In the genomic region with DNA sequence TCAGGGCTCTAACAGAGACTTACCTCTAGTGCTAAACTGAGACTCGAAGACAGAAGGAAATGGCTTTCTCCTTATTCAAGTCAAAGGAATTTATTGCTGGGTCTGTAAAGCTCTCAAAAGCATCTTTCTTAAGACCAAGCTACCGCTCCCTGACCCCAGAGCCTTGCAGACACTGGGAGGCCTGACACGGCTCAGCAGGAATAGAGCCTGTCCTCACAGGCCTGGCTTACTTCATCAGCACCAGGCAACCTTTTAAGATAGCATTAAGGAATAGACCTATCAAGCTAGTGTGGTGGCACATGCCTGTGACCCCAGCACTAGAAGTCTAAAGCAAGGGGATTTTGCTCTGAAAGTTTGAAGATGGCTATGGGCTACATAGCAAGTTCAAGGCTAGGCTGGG, we compare ENCODE assay signal across 25 mouse cellular contexts. TPM values are rescaled to one million over a fixed set of nuclear protein-coding genes. Genes with fewer than 3 reads are reported as not detected.
DNase-seq lines count a peak whose midpoint lies in the region; ATAC-seq lines count a peak whose summit lies in the region.
"Had no signal": no experiment of that assay in that cellular context is flagged by ENCODE, and none has a peak within 500 bp of the region (broad histone marks: within the 10 kb centered on the region; RNA-seq: fewer than 3 reads in every experiment).

No protein-coding gene starts in this region.

- H3K4me3 ChIP-seq in midbrain, embryonic 10.5 days, result no peak overlapping the region
- no peak overlapping the region for H3K4me3 ChIP-seq in midbrain, embryonic 16.5 days (ENCODE audit: low read depth, low read length)
- H3K4me3 ChIP-seq: embryonic facial prominence, embryonic 10.5 days; embryonic facial prominence, embryonic 12.5 days; forebrain, embryonic 13.5 days; forebrain, embryonic 15.5 days had no signal

- ATAC-seq in midbrain, embryonic 16.5 days, result no peak
- ATAC-seq: activated CD4-positive, CD25-positive, alpha-beta regulatory T cell, adult 4 months; CD4-positive, CD25-positive, alpha-beta regulatory T cell, adult 4 months; forebrain, embryonic 13.5 days; forebrain, embryonic 15.5 days; forebrain, postnatal 0 days; Patski had no signal

- H3K9me3 ChIP-seq in midbrain, embryonic 10.5 days (replicated peaks), result no peaks in the 10 kb centered on the region
- no peaks in the 10 kb centered on the region for H3K9me3 ChIP-seq in midbrain, embryonic 16.5 days (replicated peaks; ENCODE audit: control insufficient read depth, low read length, poor library complexity, severe bottlenecking)
- H3K9me3 ChIP-seq: embryonic facial prominence, embryonic 10.5 days; embryonic facial prominence, embryonic 12.5 days; forebrain, embryonic 13.5 days; forebrain, embryonic 15.5 days had no signal

- 32% methylated on average over 3 of the region's 3 CpGs for WGBS in midbrain, embryonic 10.5 days
- 37% methylated on average over 3 of the region's 3 CpGs for WGBS in midbrain, embryonic 16.5 days

- DNase-seq in embryo, embryonic 10 days (ENCODE audit: low spot score), result peak; percentile 51
- DNase-seq in embryo, embryonic 9.5 days (ENCODE audit: extremely low spot score), result no peak
- peak; percentile 58 for DNase-seq in heart, adult 11 months
- DNase-seq in heart, postnatal 4 days, result no peak
- no peak for DNase-seq in midbrain, embryonic 10.5 days (ENCODE audit: low spot score)
- DNase-seq: adrenal gland, adult 8-10 months; adrenal gland, postnatal 14 days; adrenal gland, postnatal 36 days; B cell, adult 2 months; cerebellum, adult 11-12 months; cerebellum, adult 2 months; cerebellum, adult 9-10 months; cerebellum, postnatal 10 days; cerebellum, postnatal 25 days; forebrain, postnatal 0 days had no signal

- H3K27me3 ChIP-seq in midbrain, embryonic 10.5 days (ENCODE audit: low read depth, poor library complexity, severe bottlenecking), result peaks cover 23% of the 10 kb centered on the region
- H3K27me3 ChIP-seq in midbrain, embryonic 16.5 days (ENCODE audit: control insufficient read depth, insufficient read depth, low read depth, low read length), result no peaks in the 10 kb centered on the region
- H3K27me3 ChIP-seq: CH12.LX, Patski had no signal

- H3K27ac ChIP-seq in midbrain, embryonic 10.5 days (replicated peaks), result 0 out of 2 replicates have a peak overlapping the region, but pooled peaks have one; percentile 10
- H3K27ac ChIP-seq in midbrain, embryonic 16.5 days (ENCODE audit: low read length), result no peak overlapping the region
- H3K27ac ChIP-seq: embryonic facial prominence, embryonic 10.5 days; embryonic facial prominence, embryonic 12.5 days; forebrain, embryonic 13.5 days; forebrain, embryonic 15.5 days had no signal

- H3K36me3 ChIP-seq in midbrain, embryonic 10.5 days, result no peaks in the 10 kb centered on the region
- H3K36me3 ChIP-seq in midbrain, embryonic 16.5 days (ENCODE audit: control insufficient read depth, insufficient read depth, low read length), result no peaks in the 10 kb centered on the region
- H3K36me3 ChIP-seq: embryonic facial prominence, embryonic 10.5 days; embryonic facial prominence, embryonic 12.5 days; forebrain, embryonic 15.5 days; G1E had no signal

- H3K9ac ChIP-seq in midbrain, embryonic 16.5 days (ENCODE audit: low read depth, low read length), result no peak overlapping the region
- H3K9ac ChIP-seq: embryonic facial prominence, embryonic 12.5 days; forebrain, embryonic 13.5 days; forebrain, embryonic 15.5 days; forebrain, postnatal 0 days had no signal

- H3K4me1 ChIP-seq in midbrain, embryonic 10.5 days, result peaks cover 12% of the 10 kb centered on the region
- peaks cover 6% of the 10 kb centered on the region; the same call in 1 of the 2 replicates for H3K4me1 ChIP-seq in midbrain, embryonic 16.5 days (ENCODE audit: control insufficient read depth, insufficient read depth, low read length)

- no peak overlapping the region for H3K4me2 ChIP-seq in midbrain, embryonic 16.5 days (ENCODE audit: low read length)
- H3K4me2 ChIP-seq: embryonic facial prominence, embryonic 12.5 days; forebrain, embryonic 13.5 days; forebrain, embryonic 15.5 days had no signal

RNA-seq across cellular contexts. Expression of gene Lef1, which starts 20.6 kb away (rescaled TPM):
- total RNA-seq in heart, postnatal 4 days (2021), result 1 to 10 TPM in 1 of 2 experiments, under 1 TPM in 1; 0.67 to 1.1 TPM
- polyA plus RNA-seq in midbrain, embryonic 10.5 days (2016; fragmentation: Nextera tagmentation; extraction: Ambion mirVana), result 58.4 and 60.6 TPM in 2 replicates
- polyA plus RNA-seq in midbrain, embryonic 16.5 days (2015; fragmentation: Nextera tagmentation; extraction: Ambion mirVana), result 67.6 and 81.3 TPM in 2 replicates
- polyA plus RNA-seq: G1E had no signal

Comparison
In these comparisons a context has a peak if more than half of its experiments do, and no peak if none do; other contexts are left out.
1. DNase-seq: peak in embryo, embryonic 10 days (single experiment) and heart, adult 11 months (single experiment); none in embryo, embryonic 9.5 days (single experiment), heart, postnatal 4 days (single experiment) and midbrain, embryonic 10.5 days (single experiment).